Mouse (Mus musculus): ENCODE results near the gene Gm11060. TPM values are rescaled to one million over a fixed set of nuclear protein-coding genes. Genes with fewer than 3 reads are reported as not detected.

Gm11060 gene
- not detected in 2 replicates for polyA plus RNA-seq (2014; fragmentation: Nextera tagmentation; extraction: Ambion mirVana)

DNA sequence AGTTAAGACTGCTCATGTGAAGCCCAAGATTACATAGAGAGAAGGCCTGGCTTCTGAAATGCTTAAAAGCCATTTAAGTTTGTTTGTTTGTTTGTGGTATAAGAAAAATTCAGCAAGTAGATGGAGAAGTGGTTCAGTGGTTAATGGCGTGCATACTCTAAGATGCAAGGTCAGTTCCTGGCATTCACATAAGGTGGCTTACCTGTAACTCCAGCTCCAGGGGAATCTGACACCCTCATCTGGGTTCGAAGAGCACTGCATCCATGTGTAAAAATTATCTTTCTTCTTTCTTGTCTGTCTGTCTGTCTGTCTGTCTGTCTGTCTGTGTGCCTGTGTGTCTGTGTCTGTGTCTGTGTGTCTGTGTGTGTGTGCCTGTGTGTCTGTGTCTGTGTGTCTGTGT is at the start of gene Gm11060:
Gene Gm11060 (plus strand): TSS at position 301 of the 400 bp plus-strand sequence.
- Histone ChIP-seq H3K4me1 (ENCODE audit: control insufficient read depth, insufficient read depth, low read length) (peaks cover 7% of the 10 kb centered on the region; the same call in 1 of the 2 replicates), H3K36me3 (ENCODE audit: control insufficient read depth, insufficient read depth, low read length) (no peaks in the 10 kb centered on the region), H3K4me2 (no peak within 1 kb of the TSS), H3K4me3 (ENCODE audit: low read depth, low read length) (no peak within 1 kb of the TSS), H3K9ac (ENCODE audit: low read depth, low read length) (no peak within 1 kb of the TSS), H3K9me3 (replicated peaks; ENCODE audit: control insufficient read depth, low read length) (no peaks in the 10 kb centered on the region), H3K27ac (ENCODE audit: low read depth, low read length) (no peak within 1 kb of the TSS), H3K27me3 (ENCODE audit: control insufficient read depth, insufficient read depth, low read length) (no peaks in the 10 kb centered on the region)
- no peak for ATAC-seq (replicated peaks; ENCODE audit: insufficient number of reproducible peaks, low FRiP score, low TSS enrichment)
- WGBS (ENCODE audit: insufficient replicate concordance): 73% methylated on average over 2 of the region's 2 CpGs

GRCm38 (mm10) chr2:105043152-105043551 is 48.7 kb upstream of the Gm11060 start:
- no peak for ATAC-seq (replicated peaks; ENCODE audit: insufficient number of reproducible peaks, low FRiP score, low TSS enrichment)
- no peak overlapping the region for H3K4me3 ChIP-seq (ENCODE audit: low read depth, low read length)
- no peaks in the 10 kb centered on the region for H3K4me1 ChIP-seq (ENCODE audit: control insufficient read depth, insufficient read depth, low read length)
- no peaks in the 10 kb centered on the region for H3K27me3 ChIP-seq (ENCODE audit: control insufficient read depth, insufficient read depth, low read length)
- H3K27ac ChIP-seq (ENCODE audit: low read depth, low read length): no peak overlapping the region
- H3K9me3 ChIP-seq (replicated peaks; ENCODE audit: control insufficient read depth, low read length): no peaks in the 10 kb centered on the region
- no peaks in the 10 kb centered on the region for H3K36me3 ChIP-seq (ENCODE audit: control insufficient read depth, insufficient read depth, low read length)
- H3K4me2 ChIP-seq: no peak overlapping the region
- 80% methylated on average over 4 of the region's 4 CpGs for WGBS (ENCODE audit: insufficient replicate concordance)
- no peak overlapping the region for H3K9ac ChIP-seq (ENCODE audit: low read depth, low read length)

- Histone ChIP-seq H3K9ac (ENCODE audit: low read depth, low read length) (no peak overlapping the region), H3K27ac (ENCODE audit: low read depth, low read length) (no peak overlapping the region), H3K36me3 (ENCODE audit: control insufficient read depth, insufficient read depth, low read length) (no peaks in the 10 kb centered on the region), H3K27me3 (ENCODE audit: control insufficient read depth, insufficient read depth, low read length) (no peaks in the 10 kb centered on the region), H3K4me1 (ENCODE audit: control insufficient read depth, insufficient read depth, low read length) (no peaks in the 10 kb centered on the region), H3K4me2 (no peak overlapping the region), H3K4me3 (ENCODE audit: low read depth, low read length) (no peak overlapping the region), H3K9me3 (replicated peaks; ENCODE audit: control insufficient read depth, low read length) (no peaks in the 10 kb centered on the region)
- 55% methylated on average over 1 of the region's 1 CpGs for WGBS (ENCODE audit: insufficient replicate concordance)
- ATAC-seq (replicated peaks; ENCODE audit: insufficient number of reproducible peaks, low FRiP score, low TSS enrichment): no peak
Observed at GRCm38 (mm10) chr2:105048301-105048700, 43.5 kb upstream of the Gm11060 start.

- H3K9ac ChIP-seq (ENCODE audit: low read depth, low read length): no peak overlapping the region
- H3K27ac ChIP-seq (ENCODE audit: low read depth, low read length): no peak overlapping the region
- H3K4me1 ChIP-seq (ENCODE audit: control insufficient read depth, insufficient read depth, low read length): peaks cover 3% of the 10 kb centered on the region; the same call in 1 of the 2 replicates
- 67% methylated on average over 1 of the region's 1 CpGs for WGBS (ENCODE audit: insufficient replicate concordance)
- no peaks in the 10 kb centered on the region for H3K27me3 ChIP-seq (ENCODE audit: control insufficient read depth, insufficient read depth, low read length)
- H3K9me3 ChIP-seq (replicated peaks; ENCODE audit: control insufficient read depth, low read length): no peaks in the 10 kb centered on the region
- no peaks in the 10 kb centered on the region for H3K36me3 ChIP-seq (ENCODE audit: control insufficient read depth, insufficient read depth, low read length)
- no peak for ATAC-seq (replicated peaks; ENCODE audit: insufficient number of reproducible peaks, low FRiP score, low TSS enrichment)
- no peak overlapping the region for H3K4me2 ChIP-seq
- no peak overlapping the region for H3K4me3 ChIP-seq (ENCODE audit: low read depth, low read length)
Observed at GRCm38 (mm10) chr2:105055529-105055928, 36.3 kb upstream of the Gm11060 start.

DNA sequence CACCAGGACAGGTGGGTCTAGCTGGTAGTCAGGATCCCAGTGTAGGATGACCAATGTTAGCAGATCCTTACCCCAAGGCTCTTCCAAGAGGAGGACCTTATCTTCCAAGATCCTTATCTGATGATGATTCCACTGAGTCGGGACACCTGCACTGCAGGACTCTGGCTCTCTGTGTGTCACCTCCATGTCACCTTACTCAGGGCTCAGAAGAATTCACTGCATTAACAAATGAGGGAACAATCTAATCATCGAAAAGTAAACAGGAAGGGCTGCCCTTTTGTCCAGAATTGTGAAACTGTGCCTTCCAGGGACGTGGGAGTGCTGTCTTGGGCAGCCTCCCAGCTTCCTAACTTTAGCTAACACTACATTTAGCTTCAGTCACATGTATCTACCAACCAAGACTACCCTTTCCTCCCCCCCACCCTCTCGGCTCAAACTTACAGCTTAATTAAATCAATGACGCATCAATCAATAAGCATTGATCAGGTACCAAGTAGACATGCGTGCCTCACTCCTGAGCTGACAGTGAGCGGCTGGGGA is 33.2 kb upstream of the Gm11060 start:
- WGBS (ENCODE audit: insufficient replicate concordance): 61% methylated on average over 7 of the region's 7 CpGs
- no peak overlapping the region for H3K9ac ChIP-seq (ENCODE audit: low read depth, low read length)
- no peak overlapping the region for H3K27ac ChIP-seq (ENCODE audit: low read depth, low read length)
- no peak for ATAC-seq (replicated peaks; ENCODE audit: insufficient number of reproducible peaks, low FRiP score, low TSS enrichment)
- no peak overlapping the region for H3K4me2 ChIP-seq
- H3K4me1 ChIP-seq (ENCODE audit: control insufficient read depth, insufficient read depth, low read length): peaks cover 3% of the 10 kb centered on the region; the same call in 1 of the 2 replicates
- H3K9me3 ChIP-seq (replicated peaks; ENCODE audit: control insufficient read depth, low read length): no peaks in the 10 kb centered on the region
- H3K36me3 ChIP-seq (ENCODE audit: control insufficient read depth, insufficient read depth, low read length): no peaks in the 10 kb centered on the region
- no peaks in the 10 kb centered on the region for H3K27me3 ChIP-seq (ENCODE audit: control insufficient read depth, insufficient read depth, low read length)
- no peak overlapping the region for H3K4me3 ChIP-seq (ENCODE audit: low read depth, low read length)

GRCm38 (mm10) chr2:105062741-105063372 is 29.0 kb upstream of the Gm11060 start:
- ATAC-seq (replicated peaks; ENCODE audit: insufficient number of reproducible peaks, low FRiP score, low TSS enrichment): no peak
- H3K4me3 ChIP-seq (ENCODE audit: low read depth, low read length): no peak overlapping the region
- H3K27me3 ChIP-seq (ENCODE audit: control insufficient read depth, insufficient read depth, low read length): no peaks in the 10 kb centered on the region
- 54% methylated on average over 7 of the region's 7 CpGs for WGBS (ENCODE audit: insufficient replicate concordance)
- H3K9ac ChIP-seq (ENCODE audit: low read depth, low read length): no peak overlapping the region
- H3K4me1 ChIP-seq (ENCODE audit: control insufficient read depth, insufficient read depth, low read length): no peaks in the 10 kb centered on the region
- no peak overlapping the region for H3K27ac ChIP-seq (ENCODE audit: low read depth, low read length)
- H3K4me2 ChIP-seq: no peak overlapping the region
- H3K36me3 ChIP-seq (ENCODE audit: control insufficient read depth, insufficient read depth, low read length): no peaks in the 10 kb centered on the region
- no peaks in the 10 kb centered on the region for H3K9me3 ChIP-seq (replicated peaks; ENCODE audit: control insufficient read depth, low read length)

GRCm38 (mm10) chr2:105072496-105072895 is 19.3 kb upstream of the Gm11060 start:
- WGBS (ENCODE audit: insufficient replicate concordance): 64% methylated on average over 4 of the region's 4 CpGs
- no peak for ATAC-seq (replicated peaks; ENCODE audit: insufficient number of reproducible peaks, low FRiP score, low TSS enrichment)

GRCm38 (mm10) chr2:105074196-105074595 is 17.6 kb upstream of the Gm11060 start:
- H3K4me2 ChIP-seq: no peak overlapping the region
- H3K27me3 ChIP-seq (ENCODE audit: control insufficient read depth, insufficient read depth, low read length): no peaks in the 10 kb centered on the region
- no peaks in the 10 kb centered on the region for H3K36me3 ChIP-seq (ENCODE audit: control insufficient read depth, insufficient read depth, low read length)
- 20% methylated on average over 4 of the region's 4 CpGs for WGBS (ENCODE audit: insufficient replicate concordance)
- no peak overlapping the region for H3K27ac ChIP-seq (ENCODE audit: low read depth, low read length)
- H3K4me3 ChIP-seq (ENCODE audit: low read depth, low read length): no peak overlapping the region
- H3K9ac ChIP-seq (ENCODE audit: low read depth, low read length): no peak overlapping the region
- H3K4me1 ChIP-seq (ENCODE audit: control insufficient read depth, insufficient read depth, low read length): no peaks in the 10 kb centered on the region; the same call in 1 of the 2 replicates
- H3K9me3 ChIP-seq (replicated peaks; ENCODE audit: control insufficient read depth, low read length): no peaks in the 10 kb centered on the region
- ATAC-seq (replicated peaks; ENCODE audit: insufficient number of reproducible peaks, low FRiP score, low TSS enrichment): 0 out of 2 replicates have a peak, but pooled peaks have one; percentile 10

More at GRCm38 (mm10) chr2:105072496-105072895, 19.3 kb upstream of the Gm11060 start:
- Histone ChIP-seq H3K4me1 (ENCODE audit: control insufficient read depth, insufficient read depth, low read length) (no peaks in the 10 kb centered on the region; the same call in 1 of the 2 replicates), H3K9ac (ENCODE audit: low read depth, low read length) (no peak overlapping the region), H3K4me3 (ENCODE audit: low read depth, low read length) (no peak overlapping the region), H3K27ac (ENCODE audit: low read depth, low read length) (no peak overlapping the region), H3K4me2 (no peak overlapping the region), H3K36me3 (ENCODE audit: control insufficient read depth, insufficient read depth, low read length) (no peaks in the 10 kb centered on the region), H3K27me3 (ENCODE audit: control insufficient read depth, insufficient read depth, low read length) (no peaks in the 10 kb centered on the region), H3K9me3 (replicated peaks; ENCODE audit: control insufficient read depth, low read length) (no peaks in the 10 kb centered on the region)

- Histone ChIP-seq H3K4me3 (ENCODE audit: low read depth, low read length) (no peak overlapping the region), H3K27me3 (ENCODE audit: control insufficient read depth, insufficient read depth, low read length) (no peaks in the 10 kb centered on the region), H3K9me3 (replicated peaks; ENCODE audit: control insufficient read depth, low read length) (no peaks in the 10 kb centered on the region), H3K4me2 (no peak overlapping the region), H3K9ac (ENCODE audit: low read depth, low read length) (no peak overlapping the region), H3K27ac (ENCODE audit: low read depth, low read length) (no peak overlapping the region), H3K4me1 (ENCODE audit: control insufficient read depth, insufficient read depth, low read length) (no peaks in the 10 kb centered on the region; the same call in 1 of the 2 replicates), H3K36me3 (ENCODE audit: control insufficient read depth, insufficient read depth, low read length) (no peaks in the 10 kb centered on the region)
- no peak for ATAC-seq (replicated peaks; ENCODE audit: insufficient number of reproducible peaks, low FRiP score, low TSS enrichment)
- 75% methylated on average over 5 of the region's 5 CpGs for WGBS (ENCODE audit: insufficient replicate concordance)
Observed at GRCm38 (mm10) chr2:105075809-105076208, 16.0 kb upstream of the Gm11060 start.
